Mouse (Mus musculus) gonadal fat pad, adult 2 months (tissue): Measurements from ENCODE around the gene Ccnt1. TPM values are rescaled to one million over a fixed set of nuclear protein-coding genes. Genes with fewer than 3 reads are reported as not detected.
"Not testable (repeated sequence)": the region's sequence is repeated elsewhere in the genome, so short reads cannot be mapped to it uniquely, and the experiment has no call there.

Experiments
- DNase-seq: peaks from one replicate; pipeline ENCODE4 v3.0.0-alpha.2; 2012; ENCODE audit warnings: low read depth
- polyA plus RNA-seq: library from polyadenylated mRNA; depleted of rRNA; stranded (reverse); fragments of >200 nt; gene quantifications from 2 replicates; pipeline ENCODE4 v1.2.3, GENCODE M21; 2012

Ccnt1 gene
- polyA plus RNA-seq, 1 experiment, result 13.2 TPM

- no peak for DNase-seq
Measured at GRCm38 (mm10) chr15:98595049-98595448, 24.3 kb upstream of the Ccnt1 start.

GRCm38 (mm10) chr15:98594193-98594592, 23.5 kb upstream of the Ccnt1 start:
- DNase-seq, result no peak

GRCm38 (mm10) chr15:98591396-98591795, 20.7 kb upstream of the Ccnt1 start:
- DNase-seq, result no peak

GRCm38 (mm10) chr15:98589640-98590336, 19.1 kb upstream of the Ccnt1 start:
- no peak for DNase-seq

- DNase-seq, result no peak
Measured at GRCm38 (mm10) chr15:98587751-98588150, 17.0 kb upstream of the Ccnt1 start.

- DNase-seq, result not testable (repeated sequence)
Measured at GRCm38 (mm10) chr15:98586141-98586540, 15.4 kb upstream of the Ccnt1 start.

- DNase-seq, result no peak
Measured at GRCm38 (mm10) chr15:98585421-98585820, 14.7 kb upstream of the Ccnt1 start.

GRCm38 (mm10) chr15:98582996-98583395, 12.3 kb upstream of the Ccnt1 start:
- DNase-seq, result no peak

- no peak for DNase-seq
Measured at GRCm38 (mm10) chr15:98582410-98582809, 11.7 kb upstream of the Ccnt1 start.

GRCm38 (mm10) chr15:98579795-98580464, 9.2 kb upstream of the Ccnt1 start:
- DNase-seq, result no peak

- DNase-seq, result no peak
Measured at GRCm38 (mm10) chr15:98579310-98579709, 8.6 kb upstream of the Ccnt1 start.

- no peak for DNase-seq
Measured at GRCm38 (mm10) chr15:98573293-98573692, 2.6 kb upstream of the Ccnt1 start.

- no peak for DNase-seq
Measured at GRCm38 (mm10) chr15:98569795-98570365, 843 bp downstream of the Ccnt1 start.

GRCm38 (mm10) chr15:98569216-98569615, 1.5 kb downstream of the Ccnt1 start:
- DNase-seq, result no peak

- no peak for DNase-seq
Measured at GRCm38 (mm10) chr15:98568256-98569033, 2.3 kb downstream of the Ccnt1 start.

GRCm38 (mm10) chr15:98567278-98568134, 3.2 kb downstream of the Ccnt1 start:
- DNase-seq, result peak; percentile 68

GRCm38 (mm10) chr15:98566973-98567277, 3.8 kb downstream of the Ccnt1 start:
- no peak for DNase-seq

- DNase-seq, result no peak
Measured at GRCm38 (mm10) chr15:98557186-98557585, 13.5 kb downstream of the Ccnt1 start.

GRCm38 (mm10) chr15:98555881-98556280, 14.8 kb downstream of the Ccnt1 start:
- no peak for DNase-seq

GRCm38 (mm10) chr15:98552758-98553157, 18.0 kb downstream of the Ccnt1 start:
- DNase-seq, result no peak

GRCm38 (mm10) chr15:98546843-98547242, 23.9 kb downstream of the Ccnt1 start:
- DNase-seq, result no peak

GRCm38 (mm10) chr15:98545151-98545550, 25.6 kb downstream of the Ccnt1 start:
- DNase-seq, result no peak
